Comparison of ENCODE assay signal across 14 mouse cellular contexts in the genomic region with DNA sequence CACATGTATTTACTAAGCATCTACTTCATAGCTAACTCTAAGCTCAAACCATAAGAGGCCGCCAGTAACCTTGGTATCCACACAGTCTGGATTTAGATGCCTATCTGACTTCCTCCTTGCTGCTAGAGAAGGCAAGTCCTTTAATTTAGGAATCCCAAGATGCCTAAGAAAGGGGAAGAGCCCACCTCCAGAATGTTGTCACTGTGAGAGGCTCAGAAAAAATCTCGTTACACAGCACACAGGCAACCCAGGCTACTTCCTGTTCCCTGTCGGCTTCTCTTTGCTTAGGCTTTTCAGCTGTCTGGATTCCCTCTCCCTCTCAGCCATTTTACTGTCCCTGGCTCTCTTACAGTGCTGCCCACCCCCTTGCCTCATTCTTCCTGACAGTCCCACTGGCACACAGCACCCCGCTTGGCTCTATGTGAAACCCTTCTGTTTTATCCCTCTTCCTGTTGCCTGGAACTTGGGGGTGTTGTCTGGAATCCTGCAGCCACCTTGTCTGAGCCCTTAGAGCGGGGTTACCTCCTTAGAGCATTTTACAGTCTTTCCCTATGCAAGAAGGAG. TPM values are rescaled to one million over a fixed set of nuclear protein-coding genes. Genes with fewer than 3 reads are reported as not detected.
DNase-seq lines count a peak whose midpoint lies in the region; ATAC-seq lines count a peak whose summit lies in the region.
"Had no signal": no experiment of that assay in that cellular context is flagged by ENCODE, and none has a peak within 500 bp of the region (broad histone marks: within the 10 kb centered on the region; RNA-seq: fewer than 3 reads in every experiment).

No protein-coding gene starts in this region.

- H3K4me1 ChIP-seq in forebrain, embryonic 14.5 days (ENCODE audit: control insufficient read depth, insufficient read depth, low read length) = peaks cover 47% of the 10 kb centered on the region
- H3K4me1 ChIP-seq in hindbrain, embryonic 16.5 days (ENCODE audit: control insufficient read depth, insufficient read depth, low read depth, low read length) = peaks cover 52% of the 10 kb centered on the region
- peaks cover 84% of the 10 kb centered on the region for H3K4me1 ChIP-seq in neural tube, embryonic 13.5 days (replicated peaks)

- H3K36me3 ChIP-seq in forebrain, embryonic 14.5 days (ENCODE audit: control insufficient read depth, insufficient read depth, low read length) = no peaks in the 10 kb centered on the region
- H3K36me3 ChIP-seq in hindbrain, embryonic 16.5 days (ENCODE audit: control insufficient read depth, insufficient read depth, low read length) = no peaks in the 10 kb centered on the region
- no peaks in the 10 kb centered on the region for H3K36me3 ChIP-seq in neural tube, embryonic 13.5 days
- H3K36me3 ChIP-seq: embryonic facial prominence, embryonic 15.5 days had no signal

- ATAC-seq in forebrain, embryonic 14.5 days = no peak
- no peak for ATAC-seq in hindbrain, embryonic 16.5 days
- no peak for ATAC-seq in neural tube, embryonic 13.5 days (ENCODE audit: low read depth)
- no peak for ATAC-seq in megakaryocyte-erythroid progenitor cell, adult 5-6 weeks (replicated peaks; ENCODE audit: low FRiP score, low TSS enrichment, poor library complexity, severe bottlenecking)

- peaks cover 11% of the 10 kb centered on the region for H3K27me3 ChIP-seq in forebrain, embryonic 14.5 days (replicated peaks; ENCODE audit: control insufficient read depth, insufficient read depth, low read length)
- peaks cover 11% of the 10 kb centered on the region for H3K27me3 ChIP-seq in hindbrain, embryonic 16.5 days (replicated peaks; ENCODE audit: control insufficient read depth, insufficient read depth, low read length)
- H3K27me3 ChIP-seq in neural tube, embryonic 13.5 days = peaks cover 45% of the 10 kb centered on the region

- no peak overlapping the region for H3K4me3 ChIP-seq in forebrain, embryonic 14.5 days (ENCODE audit: low read depth, low read length)
- no peak overlapping the region for H3K4me3 ChIP-seq in hindbrain, embryonic 16.5 days (ENCODE audit: low read length)
- peak overlapping the region; percentile 53 for H3K4me3 ChIP-seq in neural tube, embryonic 13.5 days

- peak overlapping the region; percentile 92 for H3K4me2 ChIP-seq in forebrain, embryonic 14.5 days (ENCODE audit: low read length)
- peak overlapping the region; percentile 83 for H3K4me2 ChIP-seq in hindbrain, embryonic 16.5 days (ENCODE audit: low read length)
- peak overlapping the region; percentile 92 for H3K4me2 ChIP-seq in neural tube, embryonic 13.5 days

- intact Hi-C loops in left cerebral cortex, postnatal 14 days (cut with DNase I) = no loop called here

- 0 out of 2 replicates have a peak overlapping the region, but pooled peaks have one; percentile 68 for H3K9ac ChIP-seq in forebrain, embryonic 14.5 days (ENCODE audit: low read length)
- peak overlapping the region; percentile 32; the same call in 1 of the 2 replicates for H3K9ac ChIP-seq in hindbrain, embryonic 16.5 days (ENCODE audit: low read depth, low read length)
- H3K9ac ChIP-seq in neural tube, embryonic 13.5 days = peak overlapping the region; percentile 72
- H3K9ac ChIP-seq: embryonic facial prominence, embryonic 15.5 days had no signal

- DNase-seq in left cerebral cortex, postnatal 14 days (ENCODE audit: low spot score in 2 of 2) = peak; percentile 35 to 65
- DNase-seq in left cerebral cortex, adult 11 months (ENCODE audit: low spot score) = no peak
- DNase-seq in forebrain, embryonic 14.5 days (ENCODE audit: low spot score) = peak; percentile 41
- DNase-seq in gastrocnemius, postnatal 4 days (ENCODE audit: low spot score in 2 of 2) = no peak
- DNase-seq in adipocyte (ENCODE audit: low spot score) = no peak
- DNase-seq: kidney, adult 2 months; lung, postnatal 4 days had no signal

- no peak overlapping the region for H3K27ac ChIP-seq in forebrain, embryonic 14.5 days (ENCODE audit: low read depth, low read length)
- H3K27ac ChIP-seq in hindbrain, embryonic 16.5 days (ENCODE audit: low read depth, low read length) = peak overlapping the region; percentile 82
- 0 out of 2 replicates have a peak overlapping the region, but pooled peaks have one; percentile 23 for H3K27ac ChIP-seq in neural tube, embryonic 13.5 days (replicated peaks)
- H3K27ac ChIP-seq: embryonic facial prominence, embryonic 15.5 days had no signal

- no peaks in the 10 kb centered on the region for H3K9me3 ChIP-seq in forebrain, embryonic 14.5 days (replicated peaks; ENCODE audit: control insufficient read depth, low read length)
- H3K9me3 ChIP-seq in hindbrain, embryonic 16.5 days (ENCODE audit: control insufficient read depth, low read length) = no peaks in the 10 kb centered on the region
- H3K9me3 ChIP-seq in neural tube, embryonic 13.5 days = no peaks in the 10 kb centered on the region
- H3K9me3 ChIP-seq: embryonic facial prominence, embryonic 15.5 days had no signal

- 45% methylated on average over 5 of the region's 5 CpGs for WGBS in forebrain, embryonic 14.5 days
- 47% methylated on average over 5 of the region's 5 CpGs for WGBS in hindbrain, embryonic 16.5 days
- 51% methylated on average over 5 of the region's 5 CpGs for WGBS in neural tube, embryonic 13.5 days

RNA-seq across cellular contexts. Expression of gene Btbd17, which starts 2.7 kb away (rescaled TPM):
- 10 to 100 TPM; 38.4 to 38.6 TPM for total RNA-seq in left cerebral cortex, postnatal 14 days (2021)
- polyA plus RNA-seq in forebrain, embryonic 14.5 days (2014; fragmentation: Nextera tagmentation; extraction: Ambion mirVana) = 22.1 and 24.7 TPM in 2 replicates
- polyA plus RNA-seq in hindbrain, embryonic 16.5 days (2015; fragmentation: Nextera tagmentation; extraction: Ambion mirVana) = 22.4 and 24.2 TPM in 2 replicates
- 19.4 and 22.7 TPM in 2 replicates for polyA plus RNA-seq in neural tube, embryonic 13.5 days (2015; fragmentation: Nextera tagmentation; extraction: Ambion mirVana)
- total RNA-seq in gastrocnemius, postnatal 4 days (2021) = 1 to 10 TPM; 3.6 to 4.4 TPM
- total RNA-seq in megakaryocyte-erythroid progenitor cell, adult 5-6 weeks (2014; fragmentation: Nextera tagmentation) = not detected in 2 replicates
- total RNA-seq in megakaryocyte-erythroid progenitor cell, adult 5-6 weeks (2017) = not detected in 2 replicates
- total RNA-seq: liver, adult 2 months had no signal
- polyA plus RNA-seq: liver, adult 2 months had no signal

RNA-seq across cellular contexts. Expression of gene Gpr142, which starts 5.7 kb away (rescaled TPM):
- total RNA-seq in left cerebral cortex, postnatal 14 days (2021) = not detected
- not detected in 2 replicates for polyA plus RNA-seq in forebrain, embryonic 14.5 days (2014; fragmentation: Nextera tagmentation; extraction: Ambion mirVana)
- polyA plus RNA-seq in hindbrain, embryonic 16.5 days (2015; fragmentation: Nextera tagmentation; extraction: Ambion mirVana) = not detected in 2 replicates
- not detected in 2 replicates for polyA plus RNA-seq in neural tube, embryonic 13.5 days (2015; fragmentation: Nextera tagmentation; extraction: Ambion mirVana)
- not detected for total RNA-seq in gastrocnemius, postnatal 4 days (2021)
- not detected in 2 replicates for total RNA-seq in megakaryocyte-erythroid progenitor cell, adult 5-6 weeks (2014; fragmentation: Nextera tagmentation)
- not detected in 2 replicates for total RNA-seq in megakaryocyte-erythroid progenitor cell, adult 5-6 weeks (2017)
- total RNA-seq: layer of hippocampus, postnatal 10 days; liver, adult 2 months had no signal
- polyA plus RNA-seq: embryonic facial prominence, embryonic 15.5 days; heart, postnatal 0 days; kidney, adult 2 months; liver, adult 2 months had no signal

RNA-seq across cellular contexts. Expression of gene Kif19a, which starts 27.8 kb away (rescaled TPM):
- total RNA-seq in left cerebral cortex, postnatal 14 days (2021) = 10 to 100 TPM in 1 of 2 experiments, 1 to 10 TPM in 1; 8.8 to 11.2 TPM
- polyA plus RNA-seq in forebrain, embryonic 14.5 days (2014; fragmentation: Nextera tagmentation; extraction: Ambion mirVana) = 0.23 and 0.34 TPM in 2 replicates
- 0.55 and 0.69 TPM in 2 replicates for polyA plus RNA-seq in hindbrain, embryonic 16.5 days (2015; fragmentation: Nextera tagmentation; extraction: Ambion mirVana)
- polyA plus RNA-seq in neural tube, embryonic 13.5 days (2015; fragmentation: Nextera tagmentation; extraction: Ambion mirVana) = 1.3 and 1.6 TPM in 2 replicates
- total RNA-seq in gastrocnemius, postnatal 4 days (2021) = 1 to 10 TPM; 3.4 to 5.6 TPM
- total RNA-seq in megakaryocyte-erythroid progenitor cell, adult 5-6 weeks (2014; fragmentation: Nextera tagmentation) = not detected in 2 replicates
- total RNA-seq in megakaryocyte-erythroid progenitor cell, adult 5-6 weeks (2017) = not detected in 2 replicates

RNA-seq across cellular contexts. Expression of gene Gprc5c, which starts 57.9 kb away (rescaled TPM):
- total RNA-seq in left cerebral cortex, postnatal 14 days (2021) = 1 to 10 TPM; 4.0 to 4.6 TPM
- 4.4 and 5.4 TPM in 2 replicates for polyA plus RNA-seq in forebrain, embryonic 14.5 days (2014; fragmentation: Nextera tagmentation; extraction: Ambion mirVana)
- 9.7 and 12.9 TPM in 2 replicates for polyA plus RNA-seq in hindbrain, embryonic 16.5 days (2015; fragmentation: Nextera tagmentation; extraction: Ambion mirVana)
- 14.2 and 15.6 TPM in 2 replicates for polyA plus RNA-seq in neural tube, embryonic 13.5 days (2015; fragmentation: Nextera tagmentation; extraction: Ambion mirVana)
- 10 to 100 TPM; 51.0 to 57.9 TPM for total RNA-seq in gastrocnemius, postnatal 4 days (2021)
- not detected in 2 replicates for total RNA-seq in megakaryocyte-erythroid progenitor cell, adult 5-6 weeks (2014; fragmentation: Nextera tagmentation)
- not detected in 2 replicates for total RNA-seq in megakaryocyte-erythroid progenitor cell, adult 5-6 weeks (2017)

Comparison
In these comparisons a context has a peak if more than half of its experiments do, and no peak if none do; other contexts are left out.
1. DNase-seq: peak in left cerebral cortex, postnatal 14 days (2 of 2) and forebrain, embryonic 14.5 days (single experiment); none in left cerebral cortex, adult 11 months (single experiment), gastrocnemius, postnatal 4 days (0 of 2) and adipocyte (single experiment).
2. RNA of gene Btbd17, which starts 2.7 kb away (total RNA-seq): 38.4 to 38.6 TPM in left cerebral cortex, postnatal 14 days; 3.6 to 4.4 TPM in gastrocnemius, postnatal 4 days and not detected in megakaryocyte-erythroid progenitor cell, adult 5-6 weeks; every median in the first group is over 4 times any median in the second.
3. RNA of gene Kif19a, which starts 27.8 kb away (total RNA-seq): 8.8 to 11.2 TPM in left cerebral cortex, postnatal 14 days and 3.4 to 5.6 TPM in gastrocnemius, postnatal 4 days; not detected in megakaryocyte-erythroid progenitor cell, adult 5-6 weeks; every median in the first group is over 4 times any median in the second.
4. Peak in every context shown above with its lines, with median percentiles within 50 percentile points of each other: H3K4me2 ChIP-seq and H3K9ac ChIP-seq.